Mouse (Mus musculus) cerebellum, adult 18-20 months (tissue): ENCODE measurements around the gene Cmtm4.

ENCODE experiments used
- DNase-seq, 2 experiments: peaks; one replicate each; pipeline ENCODE4 v3.0.0; 2021

Cmtm4 gene

DNA sequence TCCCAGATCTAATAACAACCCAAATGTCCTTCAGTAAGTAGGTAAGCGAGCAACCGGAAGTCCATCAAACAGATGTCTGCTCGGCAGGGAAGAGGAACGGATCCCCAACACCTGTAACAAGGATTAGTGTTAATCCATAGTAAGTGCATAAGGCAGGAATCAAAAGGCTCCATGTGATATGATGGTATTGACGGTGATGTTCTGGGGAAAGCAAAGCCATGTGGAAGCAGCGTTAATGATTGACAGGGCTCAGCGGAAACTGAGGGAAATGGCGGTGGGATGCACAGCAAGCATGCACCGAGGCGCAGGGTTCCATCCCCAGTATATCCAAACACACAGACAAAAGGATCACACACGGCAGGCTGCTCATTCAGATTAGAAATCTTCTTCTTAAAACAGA is 21.3 kb downstream of the Cmtm4 start:
- no peak for DNase-seq

DNA sequence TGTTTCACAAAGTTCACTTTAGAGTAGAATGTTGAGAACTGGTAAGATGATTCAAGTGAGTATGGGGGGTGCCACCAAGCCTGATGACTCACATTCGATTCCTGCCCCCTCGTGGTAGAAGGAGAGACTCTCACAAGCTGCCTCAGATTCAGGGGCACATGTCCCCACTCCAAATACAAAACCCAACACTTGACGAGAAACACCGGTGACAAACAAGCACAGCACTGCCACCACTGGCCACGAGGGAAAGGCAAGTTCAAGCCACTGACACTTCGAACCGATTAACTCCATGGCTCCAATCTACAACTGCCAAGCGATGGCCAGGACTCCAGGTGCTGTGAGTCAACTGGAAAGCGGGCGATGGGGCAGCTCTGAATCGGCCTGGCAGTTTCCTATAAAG is 21.8 kb downstream of the Cmtm4 start:
- peak; percentile 42 to 56 for DNase-seq

DNA sequence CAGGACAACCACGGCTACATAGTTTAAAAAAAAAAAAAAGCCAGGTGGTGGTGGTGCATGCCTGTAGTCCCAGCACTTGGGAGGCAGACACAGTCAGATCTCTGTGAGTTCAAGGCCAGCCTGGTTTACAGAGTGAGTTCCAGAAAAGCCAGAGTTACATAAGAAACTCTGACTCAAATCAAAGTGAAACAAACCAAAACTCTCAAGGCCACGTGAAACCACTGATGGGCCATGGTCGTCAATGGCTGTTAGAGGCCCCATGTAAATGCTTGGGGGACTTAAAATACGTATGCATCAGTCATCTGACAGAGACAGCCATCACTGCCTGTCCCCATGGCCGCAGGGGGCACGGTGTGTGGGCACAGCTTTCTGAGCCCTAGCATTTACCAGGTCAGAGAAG is 24.5 kb downstream of the Cmtm4 start:
- DNase-seq = no peak

DNA sequence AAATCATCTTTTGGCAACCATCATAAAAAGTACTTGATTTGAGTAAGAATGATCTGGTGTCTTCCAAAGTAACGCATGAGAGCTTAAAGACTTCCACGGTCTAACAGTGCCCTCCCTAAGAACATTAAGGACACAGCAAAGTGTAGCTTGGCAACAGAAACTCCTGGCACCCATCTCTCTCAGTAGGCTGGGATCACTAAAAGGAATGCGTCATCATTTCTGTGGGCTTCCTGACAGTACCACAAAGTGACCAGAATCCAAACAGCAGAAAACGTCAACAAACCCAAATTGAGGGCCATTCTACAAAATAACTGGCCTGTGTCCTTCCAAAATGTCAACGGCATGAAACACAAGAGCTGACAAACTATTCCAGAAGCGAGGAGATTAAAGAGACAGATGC is 25.5 kb downstream of the Cmtm4 start:
- DNase-seq = no peak

DNA sequence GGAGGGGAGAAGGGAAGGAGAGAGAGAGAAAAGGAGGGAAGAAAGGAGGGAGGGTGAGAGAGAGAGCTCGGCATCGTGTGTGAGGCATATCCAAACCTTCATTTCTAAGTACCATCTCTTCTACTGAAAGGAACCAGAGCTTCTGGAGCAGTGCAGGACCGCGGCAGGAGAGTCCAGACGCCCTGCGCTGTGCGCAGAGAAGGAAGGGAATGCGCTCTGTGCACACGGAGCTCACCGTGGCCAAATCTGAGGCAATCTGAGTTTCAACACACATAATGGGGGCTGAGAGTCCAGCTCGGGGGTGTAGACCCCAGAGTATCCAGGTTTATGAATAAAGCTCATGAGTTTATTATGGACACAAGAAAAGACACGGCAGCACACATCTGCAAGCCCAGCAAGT is 26.0 kb downstream of the Cmtm4 start:
- DNase-seq = no peak

DNA sequence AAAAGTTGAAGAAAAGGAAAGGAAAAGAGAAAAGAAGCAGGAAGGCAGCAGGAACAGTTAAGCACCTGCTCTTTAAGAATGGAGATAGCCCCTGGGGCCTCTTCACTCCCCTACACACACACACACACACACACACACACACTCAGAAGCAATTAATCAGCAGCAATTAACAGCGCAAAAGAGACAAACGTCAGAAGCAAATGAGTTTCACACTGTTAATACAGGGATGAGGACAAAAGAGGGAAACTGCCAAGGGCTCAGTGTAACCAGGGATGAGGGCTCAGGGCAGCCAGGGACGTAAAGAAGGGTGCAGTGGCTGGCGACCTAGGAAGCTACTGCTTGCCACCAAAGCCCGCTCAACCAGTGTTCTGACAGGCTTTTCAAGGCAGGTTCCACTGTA is 28.2 kb downstream of the Cmtm4 start:
- no peak for DNase-seq

DNA sequence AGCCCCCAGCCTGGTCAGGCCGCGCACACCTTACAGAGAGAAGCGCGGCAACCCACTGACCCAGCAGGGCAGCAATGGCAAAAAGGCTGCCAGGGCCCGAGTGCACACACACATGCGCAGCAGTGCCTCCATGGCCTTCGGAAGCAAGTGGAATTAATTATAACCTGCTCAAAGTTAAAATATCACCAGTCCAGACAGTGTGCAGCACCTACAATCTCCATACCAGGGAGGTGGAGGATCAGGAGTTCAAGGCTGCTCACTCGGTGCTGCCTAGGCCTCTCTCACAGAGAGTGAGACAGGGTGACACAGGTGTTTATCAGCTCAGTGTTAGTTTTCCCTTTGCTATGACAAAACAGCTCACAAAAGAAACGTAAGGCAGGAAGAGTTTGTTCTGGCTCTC is 29.9 kb downstream of the Cmtm4 start:
- no peak for DNase-seq

DNA sequence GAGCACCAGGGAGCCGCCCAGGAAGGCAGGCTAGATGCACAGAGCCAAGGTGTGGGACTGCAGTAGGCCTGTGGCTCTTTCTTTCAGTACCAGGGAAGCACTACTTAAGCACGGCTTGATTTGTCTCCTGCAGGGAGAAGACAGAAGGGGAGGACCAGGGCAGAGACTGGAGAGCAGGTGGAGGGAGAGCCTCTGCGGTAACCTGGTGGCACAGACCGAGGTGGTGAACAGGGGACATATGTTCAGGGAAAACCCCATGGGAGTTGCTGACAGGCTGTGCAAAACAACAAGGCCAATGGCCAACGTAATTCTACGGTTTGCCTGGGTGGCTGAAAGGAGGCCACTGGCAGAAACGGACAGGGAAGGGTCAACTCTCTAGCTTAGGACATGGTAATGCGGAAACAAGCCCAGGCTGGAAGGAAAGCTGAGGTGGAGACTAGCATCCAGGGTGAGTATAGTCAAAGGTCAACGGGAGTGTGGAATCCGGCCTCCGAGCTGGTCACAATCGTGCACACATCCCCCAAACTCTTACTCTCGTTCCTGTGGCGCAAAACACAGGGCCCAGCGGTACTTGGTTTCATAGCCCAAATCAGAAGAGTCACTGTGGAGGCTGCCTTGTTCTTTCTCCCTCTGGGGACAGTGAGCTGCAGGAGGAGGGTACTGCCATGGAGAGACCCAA is 35.7 kb downstream of the Cmtm4 start:
- DNase-seq = peak; percentile 51 to 65

DNA sequence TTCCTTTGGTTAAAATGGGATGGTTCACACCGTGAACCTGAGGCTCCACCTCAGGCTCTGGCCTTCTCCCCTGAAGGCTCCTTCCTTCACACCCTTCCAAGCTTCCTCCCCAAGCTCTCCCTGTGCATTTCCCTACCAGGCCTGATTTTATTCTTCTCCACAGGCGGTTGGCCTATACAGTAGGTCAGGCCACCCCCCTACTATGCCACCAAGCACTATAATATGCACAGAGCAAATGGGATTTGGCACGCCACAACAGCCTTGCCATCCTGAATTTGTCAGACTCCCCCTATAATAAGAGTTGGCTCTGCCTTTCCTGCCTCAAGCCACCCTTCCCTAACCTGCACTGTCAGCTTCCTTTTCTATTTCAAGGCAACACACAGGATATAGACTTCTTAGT is 37.0 kb downstream of the Cmtm4 start:
- no peak for DNase-seq

DNA sequence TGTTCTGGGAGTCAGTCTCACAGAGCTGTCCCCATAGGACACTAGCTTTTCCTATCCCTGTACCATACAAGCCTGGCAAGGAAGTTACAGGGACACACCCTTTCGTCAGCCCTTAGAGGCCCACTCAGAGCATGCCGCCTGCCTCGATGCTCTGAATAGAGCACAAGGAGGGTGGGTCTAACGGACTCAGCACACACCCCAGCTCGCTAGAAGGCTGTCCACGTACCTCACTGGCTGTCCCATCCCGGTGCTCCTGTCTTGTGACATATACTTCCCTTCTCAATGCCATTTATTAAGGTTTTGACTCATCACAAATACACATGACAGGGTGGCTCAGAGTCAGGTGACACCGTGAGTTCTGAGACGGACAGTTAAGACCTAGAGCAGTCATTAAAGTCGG is 41.1 kb downstream of the Cmtm4 start:
- DNase-seq = no peak

DNA sequence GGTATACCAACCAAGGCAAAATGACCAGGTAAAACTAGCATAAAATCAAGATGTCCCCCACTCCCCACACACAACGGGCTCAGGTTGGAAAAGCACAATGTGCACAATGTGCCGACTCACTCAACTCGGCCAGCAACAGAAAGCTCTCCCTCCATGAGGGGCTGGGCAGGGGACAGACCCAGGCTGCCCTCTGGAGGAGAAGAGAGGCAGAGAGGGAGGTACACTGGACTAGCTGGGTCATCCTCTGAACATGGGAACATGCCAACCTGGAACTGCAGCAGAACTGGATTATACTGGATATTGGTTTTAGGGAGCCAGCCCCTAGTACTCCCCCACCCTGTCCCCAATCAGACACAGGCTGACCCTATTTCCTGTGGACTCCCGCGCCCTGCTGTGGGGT is 42.4 kb downstream of the Cmtm4 start:
- no peak for DNase-seq

DNA sequence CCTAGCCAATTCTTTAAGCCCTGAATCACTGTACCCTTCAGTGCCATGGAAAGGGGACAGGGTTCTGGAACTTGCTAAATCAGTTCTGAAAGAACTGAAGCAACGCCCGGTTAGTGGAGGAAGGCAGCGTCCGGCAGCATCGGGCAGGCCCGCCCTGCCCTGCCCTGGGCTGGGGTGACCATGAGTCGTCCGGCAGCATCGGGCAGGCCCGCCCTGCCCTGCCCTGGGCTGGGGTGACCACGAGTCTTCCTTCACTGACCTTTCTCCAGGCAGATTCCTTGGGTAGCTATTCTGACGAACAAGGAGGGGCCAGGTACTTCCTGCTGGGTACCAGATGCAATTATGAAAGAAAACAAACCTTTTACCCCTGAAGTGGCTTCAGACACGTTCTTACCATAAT is 45.6 kb downstream of the Cmtm4 start:
- no peak for DNase-seq

DNA sequence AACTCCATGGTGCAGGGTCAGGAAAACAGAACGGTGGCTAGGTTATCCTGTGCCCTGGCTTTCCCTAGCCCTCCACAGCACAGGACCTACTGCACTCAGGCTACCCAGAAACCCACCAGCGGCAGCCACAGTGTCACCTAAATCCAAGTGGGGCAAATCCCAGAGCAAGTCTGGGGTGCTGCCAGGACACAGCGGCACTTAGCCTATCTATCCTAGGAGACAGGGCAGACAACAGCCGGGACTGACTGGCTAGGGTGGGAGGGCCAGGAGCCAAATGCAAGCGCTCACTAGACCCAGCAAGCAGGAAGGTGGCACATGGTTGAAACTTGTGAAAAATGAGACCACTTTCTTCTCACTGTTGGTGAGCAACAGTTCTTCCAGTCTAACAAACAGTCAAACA is 46.6 kb downstream of the Cmtm4 start:
- DNase-seq = no peak

DNA sequence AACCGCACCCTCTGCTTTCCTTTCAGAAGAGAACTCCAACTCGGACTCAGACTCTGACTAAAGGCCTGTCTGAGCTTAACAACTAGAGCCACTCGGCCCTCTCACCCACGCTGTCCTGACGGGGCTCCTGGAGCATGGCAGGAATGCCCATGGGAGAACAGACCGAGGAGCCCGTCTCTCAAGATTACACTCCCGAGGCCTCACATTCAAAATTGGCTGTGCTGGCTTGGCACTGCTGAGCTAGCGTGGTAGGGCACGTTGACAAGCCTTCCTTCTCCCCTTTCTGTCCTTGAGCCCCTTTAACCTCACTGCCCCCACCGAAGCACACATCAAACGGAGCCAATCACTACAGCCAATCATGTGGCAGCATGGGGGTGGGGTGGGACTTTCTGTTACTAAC is 48.9 kb downstream of the Cmtm4 start:
- no peak for DNase-seq

DNA sequence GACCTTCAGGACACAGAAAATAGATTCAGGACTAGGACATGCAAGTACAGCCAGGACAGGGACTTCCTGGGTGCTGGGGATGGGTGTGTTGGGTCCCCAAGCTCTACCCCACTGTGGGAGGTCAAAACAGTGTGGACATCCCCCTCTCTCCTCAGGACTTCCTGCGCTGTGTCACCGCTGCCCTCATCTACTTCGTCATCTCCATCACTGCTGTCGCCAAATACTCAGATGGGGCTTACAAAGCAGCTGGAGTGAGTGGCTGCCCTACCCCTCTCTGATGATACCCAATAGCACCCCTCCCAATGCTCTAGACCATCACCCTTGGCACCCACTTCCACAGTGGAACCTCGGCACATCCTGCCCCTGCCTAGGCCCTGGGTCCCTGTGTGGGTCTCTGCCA is 51.0 kb downstream of the Cmtm4 start:
- no peak for DNase-seq

DNA sequence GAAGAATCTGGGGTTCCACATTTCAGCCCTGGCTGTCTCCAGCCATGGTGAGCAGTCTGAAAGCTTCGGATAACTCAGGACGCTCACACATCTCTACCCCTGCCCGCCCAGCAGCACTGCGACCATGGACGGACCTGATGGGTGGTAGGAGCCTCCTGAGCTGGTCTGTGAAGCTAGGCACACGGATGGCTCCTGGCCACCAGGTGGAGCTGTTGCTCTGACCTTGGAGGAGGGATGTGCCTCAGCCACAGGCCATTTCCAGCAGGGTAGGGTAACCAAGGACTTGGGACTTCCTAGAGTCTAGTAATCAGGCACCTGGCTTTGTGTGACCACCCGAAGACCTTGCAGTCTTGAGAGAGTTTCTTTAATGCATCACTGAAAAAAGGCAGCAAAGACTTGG is 51.6 kb downstream of the Cmtm4 start:
- DNase-seq = peak; percentile 90 to 93

DNA sequence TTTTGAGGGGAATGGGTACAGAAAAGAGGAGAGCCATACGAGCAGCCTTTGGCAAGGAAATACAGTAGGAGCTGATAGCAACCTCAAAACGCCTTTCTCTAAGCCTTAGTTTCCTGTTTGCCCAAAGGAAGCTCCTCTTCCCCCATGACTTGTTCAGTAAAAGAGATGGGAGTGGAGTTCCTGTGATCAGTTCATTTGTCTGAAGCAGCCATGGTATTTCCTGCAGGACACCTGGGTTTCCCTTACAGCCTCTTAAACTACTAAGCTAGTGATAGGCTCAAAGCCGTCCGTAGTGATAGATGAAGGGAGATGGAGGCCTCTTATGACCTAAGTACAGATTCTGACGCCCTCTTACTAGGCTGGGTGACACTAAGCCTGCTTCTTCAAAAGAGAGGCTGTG is 53.2 kb downstream of the Cmtm4 start:
- no peak for DNase-seq

DNA sequence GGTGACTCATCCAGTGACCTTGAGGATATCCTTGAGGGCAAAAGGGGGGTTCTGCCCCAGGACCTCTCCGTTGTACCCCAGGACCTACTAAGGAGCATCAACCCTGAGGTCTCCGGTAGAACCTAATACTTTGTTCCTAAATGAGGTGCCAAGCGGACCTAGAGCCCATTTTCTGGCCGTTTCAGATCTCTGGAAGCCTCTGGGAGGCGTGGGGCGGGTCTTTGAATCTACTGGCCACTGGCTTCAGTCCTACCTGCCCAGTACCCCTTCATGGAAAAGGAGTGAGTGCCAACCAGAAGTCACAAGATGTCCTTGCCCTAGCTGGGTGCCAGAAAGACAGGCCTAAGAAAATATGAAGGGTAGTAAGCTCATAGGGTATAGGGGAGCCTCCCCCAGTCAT is 53.9 kb downstream of the Cmtm4 start:
- DNase-seq = no peak

DNA sequence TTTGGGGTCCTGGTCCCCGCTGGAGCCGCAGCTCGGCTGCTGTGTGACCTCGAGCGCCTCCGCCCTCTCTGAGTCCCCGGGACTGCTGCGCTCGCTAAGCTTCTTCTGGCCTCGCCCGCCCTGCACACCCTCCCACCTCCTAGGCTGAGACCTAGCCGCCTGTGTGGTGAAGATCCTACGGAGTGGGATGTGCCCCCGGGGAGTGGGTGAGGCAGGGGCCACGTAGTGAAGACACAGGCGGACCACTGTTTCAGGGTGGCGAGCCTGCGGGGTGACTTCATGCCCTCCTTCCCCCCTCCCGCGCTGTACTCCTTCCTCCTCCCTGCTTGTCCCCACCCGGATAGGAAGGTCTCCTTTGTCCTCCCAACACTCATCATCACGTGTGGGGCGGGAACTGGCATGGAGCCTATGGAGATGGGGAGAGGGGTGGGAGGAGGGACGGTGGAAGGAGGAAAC is 54.5 kb downstream of the Cmtm4 start:
- no peak for DNase-seq

DNA sequence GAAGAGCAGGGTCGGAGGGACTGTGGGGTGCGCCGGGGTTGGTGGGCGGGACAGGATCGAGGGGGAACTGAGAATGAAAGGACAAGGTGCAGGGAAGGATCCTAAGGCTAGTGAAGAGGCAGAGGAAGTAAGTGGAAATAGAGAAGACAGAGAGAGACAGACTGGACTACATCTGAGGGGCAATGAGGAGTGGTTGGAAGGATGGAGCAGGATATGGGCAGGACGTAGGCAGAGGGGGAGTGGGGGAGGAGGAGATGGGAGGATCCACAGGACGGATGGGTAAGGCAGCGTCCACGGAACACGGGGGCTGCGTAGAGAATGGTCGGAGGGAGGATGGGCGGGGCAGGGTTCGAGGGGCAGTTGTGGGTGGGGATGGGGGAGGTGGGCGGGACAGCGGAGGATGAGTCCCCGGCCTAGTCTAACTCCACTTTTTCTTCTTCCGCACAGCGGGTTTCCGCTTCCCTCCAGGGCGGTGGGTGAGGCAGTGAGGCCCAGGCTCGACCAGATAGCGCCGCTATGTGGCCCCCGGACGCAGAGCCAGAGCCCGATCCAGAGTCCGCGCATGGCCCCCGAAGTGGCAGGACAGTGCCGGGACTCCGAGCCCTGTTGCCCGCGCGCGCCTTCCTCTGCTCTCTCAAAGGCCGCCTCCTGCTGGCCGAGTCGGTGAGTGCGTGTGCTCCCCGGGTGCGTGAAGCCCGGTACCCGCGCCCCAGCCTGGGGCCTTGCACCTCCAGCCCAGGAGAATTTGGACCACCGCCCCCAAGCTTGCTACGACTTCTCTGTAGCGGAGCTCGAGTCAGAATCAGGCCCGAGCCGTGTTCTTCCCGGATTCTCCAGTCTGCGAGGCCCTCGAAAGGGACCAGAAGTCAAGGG is 55.1 kb downstream of the Cmtm4 start:
- DNase-seq = peak; percentile 60 to 64

DNA sequence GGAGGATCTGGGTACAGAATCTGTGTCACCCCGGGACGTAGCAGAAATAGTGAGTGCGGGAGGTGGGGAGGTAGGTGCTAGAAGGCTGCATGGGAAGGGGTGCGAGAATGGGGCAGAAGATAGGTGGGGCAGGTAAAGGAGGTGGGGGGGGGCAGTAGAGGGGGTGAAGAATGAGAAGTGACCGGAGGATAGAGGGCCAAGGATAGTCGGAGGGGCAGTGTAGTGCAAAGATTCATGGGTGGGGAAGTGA is 55.7 kb downstream of the Cmtm4 start:
- DNase-seq = no peak

DNA sequence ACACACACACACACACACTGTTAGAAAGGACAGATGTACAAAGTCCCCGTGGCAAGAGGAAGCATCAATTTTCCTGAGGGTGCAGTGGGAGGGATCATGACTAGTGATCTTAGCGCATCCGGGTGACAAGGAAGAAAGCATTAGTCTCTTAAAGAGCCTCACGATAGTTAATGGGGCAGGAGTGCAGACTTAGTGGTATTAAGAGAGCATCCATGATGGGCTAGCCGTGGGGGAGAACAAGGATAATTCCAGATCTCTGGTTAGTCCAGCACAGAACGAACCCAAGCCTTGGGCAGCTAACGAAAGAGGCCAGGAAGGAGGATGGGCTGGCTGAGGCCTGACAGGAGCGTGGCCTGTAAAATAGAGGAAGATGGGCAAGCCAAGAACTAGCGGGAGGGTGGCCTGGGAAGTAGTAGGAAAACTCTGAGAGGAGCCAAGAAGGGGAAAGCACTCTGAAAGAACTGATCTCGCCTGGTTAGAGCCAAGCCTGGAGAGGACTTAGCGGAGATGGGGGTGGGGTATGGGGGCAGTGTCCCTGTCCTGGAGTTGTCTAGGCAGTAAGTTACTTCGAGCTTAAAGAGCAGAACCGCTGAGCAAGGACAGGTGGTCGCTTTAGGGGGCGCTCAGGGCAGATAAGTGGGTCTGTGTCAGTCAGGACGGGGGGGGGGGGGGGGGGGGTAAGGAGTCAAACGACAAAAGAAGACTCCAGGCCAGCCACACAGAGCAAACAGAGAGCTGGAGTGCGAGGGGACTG is 56.2 kb downstream of the Cmtm4 start, which contains the start of gene Cmtm3:
Gene Cmtm3 (plus strand): TSS at position 182 of the 754 bp plus-strand sequence.
- no peak for DNase-seq

DNA sequence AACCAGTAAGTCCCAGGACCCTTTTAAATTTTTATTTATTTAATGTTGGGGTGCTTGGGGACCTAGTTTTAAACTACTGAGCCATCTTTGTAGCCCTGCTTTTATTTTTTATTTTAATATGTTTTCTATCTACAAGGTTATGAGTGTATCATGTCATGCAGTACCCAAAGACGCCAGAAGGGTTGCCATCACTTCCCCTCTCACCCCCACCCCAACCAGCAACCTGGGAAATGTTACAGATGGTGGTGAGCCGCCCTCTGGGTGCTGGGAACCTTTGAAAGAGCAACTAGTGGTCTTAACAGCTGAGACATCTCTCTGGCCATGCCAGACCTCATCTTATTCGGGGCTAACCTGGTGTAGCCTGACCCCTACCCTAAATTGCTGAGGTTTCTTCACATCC is 57.7 kb downstream of the Cmtm4 start:
- DNase-seq = no peak

DNA sequence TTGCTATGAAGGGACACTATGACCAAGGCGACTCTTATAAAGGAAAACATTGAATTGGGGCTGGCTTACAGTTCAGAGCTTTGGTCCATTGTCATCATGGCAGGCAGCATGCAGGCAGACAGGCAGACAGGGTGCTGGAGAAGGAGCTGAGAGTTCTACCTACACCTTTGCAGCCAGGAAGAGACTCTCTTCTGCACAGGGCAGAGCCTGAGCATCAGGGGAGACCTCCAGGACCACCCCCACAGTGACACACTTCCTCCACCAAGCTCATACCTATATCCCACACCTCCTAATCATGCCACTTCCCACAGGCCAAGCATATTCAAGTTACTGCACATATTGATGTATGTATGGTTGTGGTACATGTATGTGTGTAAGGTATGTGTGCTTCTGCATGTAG is 58.8 kb downstream of the Cmtm4 start:
- no peak for DNase-seq
